Mouse (Mus musculus) heart, postnatal 14 days (tissue): Measurements from ENCODE around the gene Mrpl19. TPM values are rescaled to one million over a fixed set of nuclear protein-coding genes. Genes with fewer than 3 reads are reported as not detected.
A peak's percentile ranks its signal among the peaks of the same experiment; 100 is the strongest.

Source experiments
- DNase-seq, 2 experiments: peaks; one replicate each; pipeline ENCODE4 v3.0.0; 2021 to 2022
- intact Hi-C: fragments of 180-260 bp; cut with DNase I; formaldehyde crosslinking; loops from one replicate; pipeline ENCODE4 v1.15.1; 2025
- total RNA-seq, 2 experiments: library from RNA; stranded (reverse); gene quantifications; 2 replicates each; pipeline ENCODE4 v1.2.3; 2021

Mrpl19 gene
- total RNA-seq, 2 experiments from 2014 or later = 28.8 to 38.1 TPM

GRCm38 (mm10) chr6:81943281-81943680 lies 22.5 kb downstream of the Mrpl19 start:
- no peak for DNase-seq
- intact Hi-C loops = no loop called here

- no peak for DNase-seq
- intact Hi-C loops = no loop called here
Measured at GRCm38 (mm10) chr6:81941718-81942117, 24.0 kb downstream of the Mrpl19 start.

DNA sequence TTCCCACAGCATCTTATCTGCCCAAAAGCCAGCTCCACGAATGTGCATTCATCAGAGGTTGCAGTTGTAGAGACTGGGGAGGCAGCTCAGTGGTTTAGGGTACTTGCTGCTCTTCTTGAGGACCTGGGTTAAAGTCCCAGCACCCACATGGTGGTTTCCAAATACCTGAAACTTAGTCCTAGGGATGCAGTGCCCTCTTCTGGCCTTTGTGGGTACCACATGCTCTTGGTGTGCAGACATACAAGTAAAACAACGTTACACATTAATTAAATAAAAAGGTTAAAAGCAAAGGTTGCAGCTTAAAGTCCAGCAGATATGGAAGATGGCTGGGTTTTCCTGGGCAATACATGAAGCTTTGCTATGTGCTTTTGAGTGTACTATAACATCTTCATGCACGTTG lies 32.5 kb downstream of the Mrpl19 start:
- DNase-seq = no peak
- intact Hi-C loops = no loop called here

GRCm38 (mm10) chr6:81929402-81929801 lies 36.4 kb downstream of the Mrpl19 start:
- intact Hi-C loops = no loop called here
- DNase-seq = no peak

- intact Hi-C loops = no loop called here
- DNase-seq = no peak
Measured at GRCm38 (mm10) chr6:81924304-81924703, 41.5 kb downstream of the Mrpl19 start.

GRCm38 (mm10) chr6:81923523-81924142 lies 42.1 kb downstream of the Mrpl19 start, which contains the start of gene Gcfc2:
Gene Gcfc2 (plus strand): TSS chr6:81923669.
- intact Hi-C loops = no loop called here
- DNase-seq = peak; percentile 97 to 98

- intact Hi-C loops = no loop called here
- DNase-seq = no peak
Measured at GRCm38 (mm10) chr6:81912177-81912576, 53.6 kb downstream of the Mrpl19 start.

DNA sequence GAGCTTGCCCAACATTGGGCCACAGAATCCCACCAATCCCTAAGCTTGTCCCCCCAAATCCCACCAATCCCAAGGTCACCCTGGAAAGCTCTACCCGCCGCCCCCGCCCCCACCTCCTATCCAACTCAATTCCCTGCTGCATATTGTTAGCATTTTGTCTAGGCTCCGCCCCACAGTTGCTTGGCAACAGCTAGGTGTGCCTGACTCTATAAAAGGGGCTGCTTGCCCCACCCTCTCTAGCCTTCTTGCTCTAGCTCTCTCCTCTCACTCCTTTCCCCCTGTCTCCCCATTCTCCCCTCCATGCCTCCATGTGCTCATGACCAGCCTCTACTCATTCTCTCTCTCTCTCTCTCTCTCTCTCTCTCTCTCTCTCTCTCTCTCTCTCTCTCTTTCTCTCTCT lies 54.0 kb downstream of the Mrpl19 start:
- intact Hi-C loops = no loop called here
- no peak for DNase-seq

- intact Hi-C loops = no loop called here
- no peak for DNase-seq
Measured at GRCm38 (mm10) chr6:81911244-81911643, 54.5 kb downstream of the Mrpl19 start.

DNA sequence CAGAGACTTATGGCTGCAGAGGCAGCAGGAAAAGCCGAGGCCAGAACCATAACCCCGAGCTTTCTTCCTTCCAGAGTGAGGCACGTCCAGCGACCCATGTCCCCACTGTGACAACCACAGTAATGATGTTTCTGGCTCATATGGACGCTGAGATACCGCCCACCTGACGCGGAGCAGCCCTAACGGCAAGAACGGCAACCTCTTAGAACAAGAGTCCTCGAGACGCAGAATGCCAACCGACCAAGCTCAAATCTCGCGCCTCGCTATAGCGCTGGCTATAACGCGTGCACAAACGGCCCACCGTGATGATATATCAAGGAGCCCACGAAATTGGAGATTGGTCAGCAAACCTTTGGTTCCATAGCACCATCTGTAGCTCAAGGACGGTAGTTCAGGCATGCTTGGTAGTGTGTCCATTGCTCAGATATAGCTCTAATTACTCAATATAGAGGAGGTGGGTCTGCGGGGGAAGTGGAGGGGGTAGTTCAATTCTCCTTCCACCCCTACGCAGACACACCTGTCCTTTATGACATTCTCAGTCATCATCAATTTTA lies 55.4 kb downstream of the Mrpl19 start:
- no peak for DNase-seq
- intact Hi-C loops = no loop called here

Other genes with a start within 250 kb of the Mrpl19 start
- 1 to 10 TPM; 4.1 to 4.8 TPM for gene Gcfc2, start 42.3 kb downstream of the Mrpl19 start, total RNA-seq
- gene Eva1a, start 75.1 kb upstream of the Mrpl19 start, total RNA-seq = 1 to 10 TPM; 3.7 to 5.2 TPM